Comparison of ENCODE assay signal across 24 mouse cellular contexts in genomic region chr5:115760903-115761302, GRCm38 (mm10). TPM values are rescaled to one million over a fixed set of nuclear protein-coding genes. Genes with fewer than 3 reads are reported as not detected.
A peak's percentile ranks its signal among the peaks of the same experiment; 100 is the strongest.
DNase-seq lines count a peak whose midpoint lies in the region; ATAC-seq lines count a peak whose summit lies in the region.
"Had no signal": no experiment of that assay in that cellular context is flagged by ENCODE, and none has a peak within 500 bp of the region (broad histone marks: within the 10 kb centered on the region; RNA-seq: fewer than 3 reads in every experiment).

No protein-coding gene starts in this region.

- H3K27me3 ChIP-seq in heart, embryonic 16.5 days (ENCODE audit: control insufficient read depth, insufficient read depth, low read length), result no peaks in the 10 kb centered on the region
- H3K27me3 ChIP-seq: embryonic facial prominence, embryonic 12.5 days; kidney, embryonic 15.5 days; limb, embryonic 13.5 days; liver, embryonic 13.5 days; lung, embryonic 15.5 days; midbrain, embryonic 15.5 days; neural tube, embryonic 13.5 days; stomach, embryonic 15.5 days had no signal

- no peaks in the 10 kb centered on the region for H3K9me3 ChIP-seq in heart, embryonic 16.5 days (replicated peaks; ENCODE audit: control insufficient read depth, low read length)
- H3K9me3 ChIP-seq: embryonic facial prominence, embryonic 12.5 days; heart, embryonic 10.5 days; hindbrain, embryonic 10.5 days; kidney, embryonic 15.5 days; limb, embryonic 13.5 days; liver, embryonic 13.5 days; lung, embryonic 15.5 days; midbrain, embryonic 15.5 days; neural tube, embryonic 13.5 days; stomach, embryonic 15.5 days had no signal

- no peak overlapping the region for H3K27ac ChIP-seq in heart, embryonic 16.5 days (ENCODE audit: low read length)
- H3K27ac ChIP-seq: embryonic facial prominence, embryonic 12.5 days; heart, embryonic 10.5 days; hindbrain, embryonic 10.5 days; hindbrain, postnatal 0 days; kidney, embryonic 15.5 days; limb, embryonic 13.5 days; liver, embryonic 13.5 days; lung, embryonic 15.5 days; midbrain, embryonic 15.5 days; neural tube, embryonic 13.5 days; stomach, embryonic 15.5 days had no signal

- 38% methylated on average over 11 of the region's 11 CpGs for WGBS in heart, embryonic 16.5 days

- H3K9ac ChIP-seq in heart, embryonic 16.5 days (ENCODE audit: low read length), result no peak overlapping the region
- H3K9ac ChIP-seq: embryonic facial prominence, embryonic 12.5 days; kidney, embryonic 15.5 days; limb, embryonic 13.5 days; liver, embryonic 13.5 days; lung, embryonic 15.5 days; midbrain, embryonic 15.5 days; neural tube, embryonic 13.5 days; stomach, embryonic 15.5 days had no signal

- H3K4me3 ChIP-seq in heart, embryonic 16.5 days (ENCODE audit: low read length), result no peak overlapping the region
- H3K4me3 ChIP-seq: embryonic facial prominence, embryonic 12.5 days; heart, embryonic 10.5 days; hindbrain, embryonic 10.5 days; kidney, embryonic 15.5 days; limb, embryonic 13.5 days; liver, embryonic 13.5 days; lung, embryonic 15.5 days; midbrain, embryonic 15.5 days; neural tube, embryonic 13.5 days; stomach, embryonic 15.5 days had no signal

- intact Hi-C loops in heart, postnatal 10 days (cut with DNase I), result no loop called here

- no peaks in the 10 kb centered on the region for H3K36me3 ChIP-seq in heart, embryonic 16.5 days (ENCODE audit: control insufficient read depth, insufficient read depth)
- H3K36me3 ChIP-seq: embryonic facial prominence, embryonic 12.5 days; heart, embryonic 10.5 days; hindbrain, embryonic 10.5 days; kidney, embryonic 15.5 days; limb, embryonic 13.5 days; liver, embryonic 13.5 days; lung, embryonic 15.5 days; midbrain, embryonic 15.5 days; neural tube, embryonic 13.5 days; stomach, embryonic 15.5 days had no signal

- no peak for DNase-seq in heart, postnatal 10 days
- peak; percentile 66 to 68 for DNase-seq in thymus, postnatal 10 days (ENCODE audit: low spot score in 2 of 2)
- no peak for DNase-seq in adrenal gland, adult 2 months
- no peak for DNase-seq in ovary, postnatal 14 days (ENCODE audit: low spot score)
- no peak for DNase-seq in lung, adult 18-20 months
- DNase-seq: adrenal gland, adult 8-10 months; cerebellum, adult 18-20 months; cerebellum, postnatal 14 days; kidney, adult 11 months; kidney, postnatal 36 days; liver, embryonic 13.5 days; lung, postnatal 4 days had no signal

- peak; percentile 58 for ATAC-seq in heart, embryonic 16.5 days (replicated peaks; ENCODE audit: extremely low read depth, insufficient read depth, low FRiP score)
- ATAC-seq in activated CD4-positive, CD25-positive, alpha-beta regulatory T cell, adult 4 months, result peak; percentile 46
- ATAC-seq: hindbrain, postnatal 0 days; midbrain, embryonic 15.5 days had no signal

- peaks cover 4% of the 10 kb centered on the region; the same call in 1 of the 2 replicates for H3K4me1 ChIP-seq in heart, embryonic 16.5 days (ENCODE audit: control insufficient read depth, insufficient read depth, low read length)
- H3K4me1 ChIP-seq: limb, embryonic 13.5 days; lung, embryonic 15.5 days; stomach, embryonic 15.5 days had no signal

- no peak overlapping the region for H3K4me2 ChIP-seq in heart, embryonic 16.5 days (ENCODE audit: low read depth, low read length)
- H3K4me2 ChIP-seq: embryonic facial prominence, embryonic 12.5 days; kidney, embryonic 15.5 days; limb, embryonic 13.5 days; liver, embryonic 13.5 days; lung, embryonic 15.5 days; midbrain, embryonic 15.5 days; neural tube, embryonic 13.5 days; stomach, embryonic 15.5 days had no signal

RNA-seq across cellular contexts. Expression of gene Bicdl1, which starts 29.5 kb away (rescaled TPM):
- polyA plus RNA-seq in heart, embryonic 16.5 days (2015; fragmentation: Nextera tagmentation; extraction: Ambion mirVana), result 7.7 and 9.2 TPM in 2 replicates
- 1 to 10 TPM; 7.2 to 9.7 TPM for total RNA-seq in heart, postnatal 10 days (2021)
- 10 to 100 TPM; 11.5 to 13.5 TPM for polyA plus RNA-seq in activated CD4-positive, CD25-positive, alpha-beta regulatory T cell, adult 4 months (2017; shearing (Covaris generic))
- 10 to 100 TPM in 1 of 2 experiments, 1 to 10 TPM in 1; 5.4 to 13.2 TPM for total RNA-seq in adrenal gland, adult 2 months (2021)
- 23.7 and 25.3 TPM in 2 replicates for polyA plus RNA-seq in adrenal gland, adult 2 months (2012; rRNA removed)

Comparison
In these comparisons a context has a peak if more than half of its experiments do, and no peak if none do; other contexts are left out.
1. DNase-seq: peak in thymus, postnatal 10 days (2 of 2); none in heart, postnatal 10 days (0 of 2), adrenal gland, adult 2 months (single experiment), ovary, postnatal 14 days (single experiment) and lung, adult 18-20 months (0 of 2).